Mouse (Mus musculus) right cerebral cortex, postnatal 25 days (tissue): ENCODE data around the gene 3300002I08Rik.
A peak's percentile ranks its signal among the peaks of the same experiment; 100 is the strongest.
"Not testable (repeated sequence)": the region's sequence is repeated elsewhere in the genome, so short reads cannot be mapped to it uniquely, and the experiment has no call there.

ENCODE experiments used
- DNase-seq: peaks from one replicate; pipeline ENCODE4 v3.0.0; 2022

The 3300002I08Rik gene

GRCm38 (mm10) chr2:150362113-150362877, at the start of gene 3300002I08Rik:
Gene 3300002I08Rik, minus strand, starts transcription at chr2:150362765.
- peak; percentile 83 for DNase-seq

GRCm38 (mm10) chr2:150412146-150412545, 49.6 kb upstream of the 3300002I08Rik start:
- DNase-seq = not testable (repeated sequence)

DNA sequence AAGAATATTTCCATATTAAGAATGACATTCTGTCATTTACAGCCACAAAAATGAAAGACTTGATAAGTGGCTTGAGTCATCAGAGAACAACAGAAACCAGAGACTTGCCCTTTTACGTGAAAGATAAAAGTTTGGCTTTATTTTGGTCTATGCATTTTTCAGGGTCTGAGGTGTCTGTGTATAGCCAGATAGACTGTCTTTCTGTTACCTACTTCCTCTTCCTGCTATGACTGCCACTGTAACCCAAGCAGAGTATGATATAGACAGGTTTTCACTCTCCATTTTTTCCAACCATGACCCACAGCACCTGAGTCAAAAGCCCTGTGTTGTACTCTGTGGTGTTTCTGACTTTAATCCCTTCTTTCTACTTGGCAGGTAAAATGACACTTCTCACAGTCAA, 27.6 kb upstream of the 3300002I08Rik start:
- DNase-seq = no peak

GRCm38 (mm10) chr2:150385553-150386106, 23.1 kb upstream of the 3300002I08Rik start:
- DNase-seq = not testable (repeated sequence)

DNA sequence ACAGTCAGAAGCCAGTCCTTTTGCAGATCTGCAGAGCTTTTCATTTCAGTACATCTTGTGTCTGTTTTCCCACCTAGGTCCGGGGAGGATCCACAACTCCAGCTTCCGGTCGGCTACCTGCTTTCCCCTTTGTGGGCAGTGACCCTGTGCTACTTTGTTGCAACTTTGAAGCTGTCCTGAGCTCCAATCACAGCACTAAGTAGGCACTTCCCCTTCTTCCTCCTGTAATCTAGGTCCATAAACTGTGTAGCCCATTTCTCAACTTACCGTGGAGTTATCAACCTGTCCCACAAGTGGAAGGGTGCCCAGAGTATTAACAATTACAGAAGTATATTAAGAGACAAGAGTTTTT, 289 bp upstream of the 3300002I08Rik start:
- no peak for DNase-seq

DNA sequence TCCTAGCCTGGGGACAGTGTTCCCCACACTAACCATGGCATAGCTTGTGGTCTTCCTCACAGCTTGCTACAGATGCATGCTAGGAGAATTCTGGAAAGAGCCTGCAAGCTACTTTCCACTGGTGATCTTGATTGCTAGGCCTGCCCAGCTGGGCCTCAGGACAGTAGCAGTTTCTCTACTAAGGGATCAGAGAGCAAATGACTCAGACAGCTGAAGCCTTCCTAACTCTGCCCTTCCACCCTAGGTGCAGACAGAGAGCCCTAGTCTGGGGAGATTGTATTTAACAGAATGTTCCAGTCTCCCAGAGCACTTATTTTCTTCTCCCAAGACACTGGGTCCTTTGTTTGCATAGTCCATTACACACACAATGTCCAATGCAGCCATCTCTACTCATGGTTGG, 5.4 kb downstream of the 3300002I08Rik start:
- DNase-seq = not testable (repeated sequence)

- no peak for DNase-seq
Observed at GRCm38 (mm10) chr2:150323402-150323801, 39.2 kb downstream of the 3300002I08Rik start, which contains the start of gene Gm10130. Gene Gm10130, plus strand, starts transcription at chr2:150323702.

DNA sequence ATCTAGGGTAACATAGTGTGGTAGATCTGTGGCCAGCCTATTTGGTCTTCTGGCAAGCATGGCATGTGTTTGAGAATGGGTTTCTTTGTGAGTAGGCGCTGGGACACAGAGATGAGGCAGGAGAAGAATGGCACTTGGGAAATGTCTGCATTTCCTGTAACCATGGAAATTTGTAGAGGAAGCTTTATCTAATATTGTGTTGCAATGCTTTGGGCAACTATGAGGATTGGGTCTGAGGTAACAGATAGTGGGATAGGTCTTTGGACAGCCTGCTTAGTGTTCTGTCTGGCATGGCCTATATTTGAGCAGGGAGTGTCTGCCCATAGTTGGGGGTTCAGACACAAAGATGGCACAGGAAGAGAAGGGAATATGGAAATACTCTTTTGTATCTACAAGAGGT, 43.6 kb downstream of the 3300002I08Rik start:
- no peak for DNase-seq

DNA sequence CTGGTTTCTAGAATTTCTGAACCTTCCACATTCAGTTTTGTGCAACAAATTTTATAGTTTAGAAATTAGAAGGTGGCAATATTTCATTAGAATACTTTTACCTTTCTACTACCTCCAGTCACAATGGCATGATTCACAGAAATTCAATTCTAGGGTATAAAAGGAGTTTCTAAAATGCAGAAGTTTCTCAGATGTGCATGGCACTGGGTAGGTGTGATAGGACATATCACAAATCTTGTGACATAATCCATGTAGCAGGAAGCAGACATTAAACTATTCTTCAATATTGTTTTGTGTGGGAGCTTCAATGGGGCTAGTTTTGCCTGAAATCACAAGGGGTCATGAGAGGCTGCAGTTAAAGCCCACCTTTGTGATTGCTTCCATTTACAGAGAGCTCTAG, 46.4 kb downstream of the 3300002I08Rik start:
- DNase-seq = no peak

- DNase-seq = peak; percentile 84
Observed at GRCm38 (mm10) chr2:150310952-150311884, 51.3 kb downstream of the 3300002I08Rik start.

- no peak for DNase-seq
Observed at GRCm38 (mm10) chr2:150307183-150307773, 55.3 kb downstream of the 3300002I08Rik start.

DNA sequence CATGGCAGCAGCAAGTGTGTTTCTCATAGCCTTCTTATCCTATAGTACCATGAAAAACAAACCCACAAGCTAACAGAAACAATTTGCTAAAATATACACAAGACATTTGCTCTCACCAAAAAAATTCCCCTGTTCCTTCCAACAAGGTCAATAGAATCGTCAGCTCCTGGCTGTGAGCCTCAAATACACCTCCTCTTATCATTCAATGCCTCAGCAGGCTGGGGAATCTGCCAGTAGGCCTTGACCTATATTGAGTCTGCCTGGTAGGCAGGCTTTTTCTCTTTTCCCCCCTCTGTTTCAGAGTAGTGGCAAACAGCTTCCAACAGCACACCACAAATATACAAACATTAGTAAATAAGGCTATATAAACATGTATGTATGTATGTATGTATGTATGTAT, 63.5 kb downstream of the 3300002I08Rik start:
- DNase-seq = no peak

DNA sequence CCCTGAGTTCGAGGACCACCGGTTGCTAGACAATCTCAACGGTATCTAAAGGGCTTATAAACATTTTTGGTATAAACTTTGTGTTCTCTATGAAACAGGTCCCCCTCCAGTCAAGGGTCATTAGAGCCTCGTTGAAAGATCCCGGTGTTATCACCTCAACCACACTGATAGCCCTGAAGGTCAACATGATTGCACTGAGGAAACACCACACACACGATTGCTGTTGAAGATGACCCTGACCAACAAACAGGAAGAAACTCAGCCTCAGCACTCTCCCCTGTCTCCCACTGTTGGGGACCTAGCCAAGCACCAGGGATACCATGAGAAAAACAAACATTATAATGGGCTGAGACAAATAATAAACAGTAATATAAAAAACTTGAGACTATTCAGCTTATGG, 68.9 kb downstream of the 3300002I08Rik start:
- no peak for DNase-seq
